Mouse (Mus musculus) cerebellum, adult 9-10 months (tissue): ENCODE measurements around the gene Kcnq1.

ENCODE experiments used
- DNase-seq: peaks from one replicate; pipeline ENCODE4 v3.0.0; 2022

Kcnq1 gene

DNA sequence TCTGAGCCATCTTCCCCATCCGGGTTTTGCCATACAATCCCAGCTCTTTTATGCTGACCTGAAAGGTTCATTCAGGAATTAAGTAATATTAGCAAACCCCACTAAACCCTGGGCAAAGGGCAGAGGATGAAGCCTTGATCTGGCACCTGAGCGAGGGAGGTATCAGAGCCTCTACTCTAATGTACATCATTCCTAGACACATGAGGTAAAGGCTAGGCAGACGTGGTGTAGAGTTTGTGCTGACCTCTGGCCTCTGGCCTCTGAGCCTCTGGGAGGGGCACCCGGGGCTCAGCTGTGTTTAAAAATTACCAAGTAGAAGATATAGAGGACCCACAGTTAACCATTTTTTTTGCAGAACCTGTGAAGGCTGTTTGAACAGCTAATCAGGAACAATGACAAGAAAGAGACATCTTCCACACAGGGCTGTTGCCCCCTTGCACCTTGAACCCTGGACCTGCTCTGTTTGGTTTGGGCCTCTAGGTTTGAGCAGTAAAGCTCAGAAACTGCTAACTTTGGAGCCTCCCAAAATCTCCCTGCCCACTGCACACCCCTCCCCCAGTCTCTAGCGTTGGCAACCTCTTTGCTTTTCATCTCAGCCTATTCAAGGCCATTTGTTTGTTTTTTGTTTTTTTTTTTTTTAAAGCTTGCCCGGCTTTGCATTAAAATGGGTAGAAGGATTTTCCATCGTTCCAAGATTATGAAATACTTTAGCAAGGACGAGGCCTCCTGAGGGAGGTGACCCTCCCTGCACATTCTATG, 180.5 kb downstream of the Kcnq1 start:
- DNase-seq: no peak

- no peak for DNase-seq
Observed at GRCm38 (mm10) chr7:143288135-143288534, 182.0 kb downstream of the Kcnq1 start.

GRCm38 (mm10) chr7:143289082-143289849, 183.1 kb downstream of the Kcnq1 start:
- DNase-seq: no peak

DNA sequence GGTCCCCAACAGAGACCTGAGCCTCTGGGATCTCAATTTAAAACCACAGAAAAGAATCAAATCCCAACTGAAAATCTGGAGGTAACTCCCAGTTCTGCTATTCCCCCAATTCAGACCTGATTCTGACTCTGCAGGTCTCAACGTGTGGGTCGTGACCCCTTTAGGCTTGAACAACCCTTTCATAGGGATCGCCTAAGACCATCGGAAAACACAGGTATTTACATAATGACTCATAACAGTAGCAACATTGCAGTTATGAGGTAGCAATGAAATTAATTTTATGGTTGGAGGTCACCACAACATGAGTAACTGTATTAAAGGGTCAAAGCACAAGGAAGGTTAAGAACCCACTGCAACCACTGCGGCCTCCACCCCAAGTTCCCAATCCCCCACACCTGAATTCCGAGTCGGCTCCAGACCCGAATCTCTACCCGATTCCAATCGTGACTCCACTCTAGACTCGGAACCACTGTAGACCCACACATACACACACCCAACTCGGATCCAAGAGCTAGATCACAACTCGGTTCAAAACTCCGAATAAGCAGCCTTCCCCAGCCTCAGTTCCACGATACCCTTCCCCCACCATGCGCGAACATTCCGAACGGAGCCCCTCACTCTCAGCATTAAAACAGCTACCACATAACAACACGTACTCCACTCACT, 188.7 kb downstream of the Kcnq1 start:
- no peak for DNase-seq

GRCm38 (mm10) chr7:143295356-143296000, 189.3 kb downstream of the Kcnq1 start:
- peak; percentile 28 for DNase-seq

DNA sequence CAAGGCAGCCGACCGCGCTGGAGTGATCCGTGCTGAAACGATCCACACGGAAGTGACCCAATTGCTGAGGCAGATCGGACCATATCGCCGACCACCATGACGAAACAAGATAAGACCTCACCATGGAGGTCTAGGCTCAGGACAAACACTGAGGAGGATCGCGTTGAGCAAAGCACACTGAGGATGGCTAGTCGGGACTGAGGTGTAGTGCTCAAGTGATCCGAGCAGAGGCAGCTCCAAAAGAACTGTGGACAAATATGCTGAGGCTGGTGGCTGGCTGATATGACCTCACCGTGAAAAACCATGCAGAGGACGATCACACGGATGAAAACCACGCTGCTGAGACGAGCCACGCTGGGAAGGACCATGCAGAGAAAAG, 189.8 kb downstream of the Kcnq1 start:
- no peak for DNase-seq

- DNase-seq: peak; percentile 99
Observed at GRCm38 (mm10) chr7:143296384-143296801, 190.2 kb downstream of the Kcnq1 start.

- no peak for DNase-seq
Observed at GRCm38 (mm10) chr7:143300037-143300436, 193.9 kb downstream of the Kcnq1 start.

DNA sequence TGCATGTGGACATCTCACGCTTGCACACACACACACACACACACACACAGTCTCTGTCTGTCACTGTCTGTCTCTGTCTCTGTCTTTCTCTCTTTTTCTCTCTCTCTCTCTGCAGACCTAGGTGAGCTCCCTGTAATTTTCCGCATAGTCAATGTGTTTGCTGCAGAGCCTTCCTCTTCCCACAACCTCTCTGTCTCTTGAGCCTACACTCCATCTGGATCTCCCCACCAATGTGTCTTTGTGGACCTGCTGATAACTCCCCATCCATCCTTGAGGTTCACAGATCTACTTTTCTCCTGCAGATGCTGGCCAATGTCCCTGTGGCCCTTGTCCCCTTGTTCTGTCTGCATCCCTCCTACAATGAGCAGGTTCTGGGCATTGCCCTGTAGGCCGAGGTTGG, 194.5 kb downstream of the Kcnq1 start:
- DNase-seq: no peak

GRCm38 (mm10) chr7:143302156-143302555, 196.0 kb downstream of the Kcnq1 start:
- DNase-seq: no peak

GRCm38 (mm10) chr7:143302593-143303238, 196.6 kb downstream of the Kcnq1 start:
- no peak for DNase-seq

DNA sequence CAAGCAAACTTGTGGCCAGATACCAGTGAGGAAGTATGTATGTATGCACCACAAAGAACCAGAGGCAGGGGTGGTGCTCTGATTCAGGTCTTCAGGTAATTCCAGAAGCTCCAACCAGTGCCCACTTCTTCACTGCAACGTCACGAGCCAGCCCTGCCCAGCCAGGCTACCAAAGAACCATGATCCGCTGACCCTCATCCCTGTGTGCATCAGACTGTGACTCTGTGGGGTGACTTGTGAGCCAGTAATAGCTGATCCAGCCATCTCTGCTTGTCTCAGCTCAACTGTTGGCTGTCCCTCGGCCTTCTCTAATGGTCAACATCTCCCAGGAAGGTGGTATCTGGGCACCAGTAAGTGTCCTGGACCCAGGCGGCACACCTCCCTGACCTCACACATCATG, 197.4 kb downstream of the Kcnq1 start:
- no peak for DNase-seq

DNA sequence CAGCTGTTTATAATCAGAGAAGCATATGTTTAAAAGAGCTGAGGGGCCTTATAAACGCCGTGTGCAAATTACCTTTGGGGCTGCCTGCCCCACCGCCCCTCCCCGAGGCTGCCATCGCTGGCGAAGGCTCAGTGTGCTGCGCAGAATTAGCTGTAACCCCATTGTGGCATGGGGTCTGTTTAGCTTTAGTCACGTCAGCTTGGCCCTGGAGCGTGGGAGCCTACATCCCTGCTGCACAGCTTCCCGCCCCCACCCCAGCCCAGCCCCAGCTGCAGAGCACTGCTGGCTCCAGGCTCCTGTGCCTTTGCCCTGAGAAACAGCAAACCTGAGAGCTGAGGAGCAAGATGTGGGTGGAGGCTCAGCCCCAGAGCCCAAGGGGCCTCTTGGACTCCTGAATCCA, 199.6 kb downstream of the Kcnq1 start:
- DNase-seq: no peak

GRCm38 (mm10) chr7:143308001-143308400, 201.8 kb downstream of the Kcnq1 start:
- no peak for DNase-seq

- DNase-seq: no peak
Observed at GRCm38 (mm10) chr7:143310311-143310710, 204.1 kb downstream of the Kcnq1 start.

GRCm38 (mm10) chr7:143310847-143311246, 204.7 kb downstream of the Kcnq1 start:
- no peak for DNase-seq

DNA sequence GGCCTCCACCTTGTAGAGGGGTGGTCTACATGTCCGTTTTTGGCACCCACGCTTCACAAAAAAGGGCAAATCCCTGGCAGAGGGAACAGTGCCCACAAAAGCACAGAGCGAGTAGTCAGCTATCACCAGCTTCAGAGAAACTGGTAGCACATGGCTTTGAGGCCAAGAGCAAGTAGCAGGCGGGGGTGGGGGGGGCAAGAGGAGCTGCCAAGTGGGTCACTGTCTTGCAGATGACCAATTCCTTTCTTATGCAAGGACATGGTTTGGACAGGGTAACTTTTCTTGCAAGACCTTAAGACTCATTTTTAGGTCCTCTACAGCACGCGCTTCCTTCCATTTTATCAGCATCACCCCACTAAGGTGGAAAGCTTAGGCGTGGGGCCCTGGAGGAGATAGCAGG, 205.3 kb downstream of the Kcnq1 start:
- DNase-seq: no peak

- DNase-seq: no peak
Observed at GRCm38 (mm10) chr7:143313572-143314319, 207.6 kb downstream of the Kcnq1 start.

- DNase-seq: no peak
Observed at GRCm38 (mm10) chr7:143318512-143318911, 212.3 kb downstream of the Kcnq1 start.

GRCm38 (mm10) chr7:143320367-143320766, 214.2 kb downstream of the Kcnq1 start:
- DNase-seq: no peak

DNA sequence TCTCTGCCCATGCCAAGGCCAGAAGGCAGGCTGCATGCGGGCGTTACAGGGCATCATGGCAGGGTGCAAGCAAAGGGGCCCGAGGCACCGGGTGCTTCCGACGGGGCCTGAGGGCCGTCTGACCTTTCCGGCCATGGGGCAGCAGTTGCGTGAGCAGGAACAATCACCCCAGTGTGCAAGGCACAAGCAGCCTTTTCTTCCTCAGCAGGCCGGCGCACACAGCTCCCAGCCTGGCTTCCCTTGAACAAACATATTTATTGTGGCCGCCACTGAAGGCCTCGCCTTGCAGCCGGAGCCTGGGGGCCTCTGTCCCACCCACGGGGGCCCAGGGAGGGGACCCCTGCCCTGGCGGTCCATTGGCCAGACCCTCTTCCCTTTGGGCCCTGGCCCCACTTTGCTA, 218.9 kb downstream of the Kcnq1 start:
- no peak for DNase-seq
